7 mouse cellular contexts compared by ENCODE assay signal in genomic region chr2:167062497-167062911, GRCm38 (mm10). TPM values are rescaled to one million over a fixed set of nuclear protein-coding genes. Genes with fewer than 3 reads are reported as not detected.
DNase-seq lines count a peak whose midpoint lies in the region; ATAC-seq and TF ChIP-seq lines count a peak whose summit lies in the region.

No protein-coding gene starts in this region.

- peak; percentile 90 to 95 for DNase-seq in adrenal gland, adult 18-20 months (ENCODE audit: low spot score in 2 of 2)
- peak; percentile 97 for DNase-seq in embryo, embryonic 11 days
- DNase-seq in gastrocnemius, postnatal 25 days = peak; percentile 96
- peak; percentile 88 for DNase-seq in limb, embryonic 11.5 days (ENCODE audit: low spot score)

- peaks cover 16% of the 10 kb centered on the region; the same call in 1 of the 2 replicates for H3K36me3 ChIP-seq in intestine, embryonic 15.5 days
- peaks cover 16% of the 10 kb centered on the region for H3K36me3 ChIP-seq in limb, embryonic 11.5 days (ENCODE audit: control insufficient read depth, insufficient read depth, low read length)
- peaks cover 43% of the 10 kb centered on the region for H3K36me3 ChIP-seq in midbrain, embryonic 13.5 days
- peaks cover 26% of the 10 kb centered on the region for H3K36me3 ChIP-seq in small intestine, adult 2 months (ENCODE audit: control insufficient read depth, insufficient read depth, low read length)

- H3K4me3 ChIP-seq in intestine, embryonic 15.5 days (replicated peaks) = peak overlapping the region; percentile 75
- peak overlapping the region; percentile 62 for H3K4me3 ChIP-seq in limb, embryonic 11.5 days (ENCODE audit: low read depth, low read length)
- peak overlapping the region; percentile 89 for H3K4me3 ChIP-seq in midbrain, embryonic 13.5 days (replicated peaks)
- peak overlapping the region; percentile 90 for H3K4me3 ChIP-seq in small intestine, adult 2 months (ENCODE audit: low read depth, low read length)

- peaks cover 32% of the 10 kb centered on the region for H3K4me1 ChIP-seq in intestine, embryonic 15.5 days (replicated peaks)
- H3K4me1 ChIP-seq in limb, embryonic 11.5 days (ENCODE audit: control insufficient read depth, insufficient read depth, low read length) = peaks cover 20% of the 10 kb centered on the region
- peaks cover 43% of the 10 kb centered on the region for H3K4me1 ChIP-seq in midbrain, embryonic 13.5 days (replicated peaks)
- peaks cover 17% of the 10 kb centered on the region for H3K4me1 ChIP-seq in small intestine, adult 2 months (ENCODE audit: control insufficient read depth, insufficient read depth, insufficient read length, low read length)

- H3K4me2 ChIP-seq in intestine, embryonic 15.5 days (replicated peaks) = peak overlapping the region; percentile 75
- H3K4me2 ChIP-seq in limb, embryonic 11.5 days (ENCODE audit: low read depth, severe bottlenecking) = peak overlapping the region; percentile 60
- H3K4me2 ChIP-seq in midbrain, embryonic 13.5 days (replicated peaks) = peak overlapping the region; percentile 85

- no peaks in the 10 kb centered on the region for H3K9me3 ChIP-seq in intestine, embryonic 15.5 days
- H3K9me3 ChIP-seq in limb, embryonic 11.5 days (ENCODE audit: control insufficient read depth, low read length) = no peaks in the 10 kb centered on the region
- H3K9me3 ChIP-seq in midbrain, embryonic 13.5 days = no peaks in the 10 kb centered on the region

- no peaks in the 10 kb centered on the region for H3K27me3 ChIP-seq in intestine, embryonic 15.5 days (replicated peaks)
- H3K27me3 ChIP-seq in limb, embryonic 11.5 days (ENCODE audit: control insufficient read depth, insufficient read depth, low read length) = no peaks in the 10 kb centered on the region
- H3K27me3 ChIP-seq in midbrain, embryonic 13.5 days = no peaks in the 10 kb centered on the region
- H3K27me3 ChIP-seq in small intestine, adult 2 months (ENCODE audit: control insufficient read depth, insufficient read depth, low read length) = no peaks in the 10 kb centered on the region

- peak; percentile 93 for ATAC-seq in intestine, embryonic 15.5 days
- peak; percentile 90 for ATAC-seq in limb, embryonic 11.5 days (ENCODE audit: insufficient number of reproducible peaks, low FRiP score, low TSS enrichment, low read depth)
- ATAC-seq in midbrain, embryonic 13.5 days = peak; percentile 90

- peak overlapping the region; percentile 82 for H3K9ac ChIP-seq in intestine, embryonic 15.5 days
- peak overlapping the region; percentile 88 for H3K9ac ChIP-seq in limb, embryonic 11.5 days (ENCODE audit: low read length)
- peak overlapping the region; percentile 96 for H3K9ac ChIP-seq in midbrain, embryonic 13.5 days (replicated peaks)

- under 1% methylated on average over 52 of the region's 60 CpGs for WGBS in intestine, embryonic 15.5 days
- WGBS in limb, embryonic 11.5 days = under 1% methylated on average over 39 of the region's 60 CpGs
- 0% methylated on average over 20 of the region's 60 CpGs for WGBS in midbrain, embryonic 13.5 days
- under 1% methylated on average over 58 of the region's 60 CpGs for WGBS in small intestine, adult 2 months

- peak overlapping the region; percentile 93 for H3K27ac ChIP-seq in intestine, embryonic 15.5 days
- H3K27ac ChIP-seq in limb, embryonic 11.5 days (replicated peaks; ENCODE audit: low read depth, low read length) = peak overlapping the region; percentile 83
- peak overlapping the region; percentile 94 for H3K27ac ChIP-seq in midbrain, embryonic 13.5 days
- H3K27ac ChIP-seq in small intestine, adult 2 months (ENCODE audit: insufficient read depth, low read depth, low read length) = peak overlapping the region; percentile 78

- peak; percentile 93 for TF ChIP-seq POLR2A in small intestine, adult 2 months (IDR thresholded peaks at IDR 0.05; ENCODE audit: low read depth, low read length)

- TF ChIP-seq CTCF in small intestine, adult 2 months (IDR thresholded peaks at IDR 0.05; ENCODE audit: extremely low read depth, insufficient read length, insufficient replicate concordance, low read depth, low read length) = no peak

RNA-seq across cellular contexts. Expression of gene Znfx1, which starts 0.3 kb away (rescaled TPM):
- 10 to 100 TPM; 56.3 to 72.9 TPM for total RNA-seq in adrenal gland, adult 18-20 months (2021)
- total RNA-seq in gastrocnemius, postnatal 25 days (2021) = 10 to 100 TPM; 19.3 to 21.6 TPM
- 7.7 and 7.8 TPM in 2 replicates for polyA plus RNA-seq in intestine, embryonic 15.5 days (2015; fragmentation: Nextera tagmentation; extraction: Ambion mirVana)
- 4.7 and 5.6 TPM in 2 replicates for polyA plus RNA-seq in limb, embryonic 11.5 days (2014; fragmentation: Nextera tagmentation; extraction: Ambion mirVana)
- polyA plus RNA-seq in midbrain, embryonic 13.5 days (2015; fragmentation: Nextera tagmentation; extraction: Ambion mirVana) = 6.0 and 7.8 TPM in 2 replicates
- polyA plus RNA-seq in small intestine, adult 2 months (2012; rRNA removed) = 21.0 and 56.0 TPM in 2 replicates

RNA-seq across cellular contexts. Expression of gene Ddx27, which starts 47.5 kb away (rescaled TPM):
- total RNA-seq in adrenal gland, adult 18-20 months (2021) = 10 to 100 TPM; 30.6 to 35.9 TPM
- 1 to 10 TPM; 5.5 to 6.8 TPM for total RNA-seq in gastrocnemius, postnatal 25 days (2021)
- 45.9 and 47.7 TPM in 2 replicates for polyA plus RNA-seq in intestine, embryonic 15.5 days (2015; fragmentation: Nextera tagmentation; extraction: Ambion mirVana)
- polyA plus RNA-seq in limb, embryonic 11.5 days (2014; fragmentation: Nextera tagmentation; extraction: Ambion mirVana) = 49.3 and 54.0 TPM in 2 replicates
- 40.3 TPM in 2 replicates for polyA plus RNA-seq in midbrain, embryonic 13.5 days (2015; fragmentation: Nextera tagmentation; extraction: Ambion mirVana)
- polyA plus RNA-seq in small intestine, adult 2 months (2012; rRNA removed) = 6.4 and 14.7 TPM in 2 replicates

Comparison
In these comparisons a context has a peak if more than half of its experiments do, and no peak if none do; other contexts are left out.
1. Peak in every context shown above with its lines: DNase-seq, ATAC-seq, H3K4me3 ChIP-seq and H3K27ac ChIP-seq.